Mouse (Mus musculus) urinary bladder, adult 18-20 months (tissue): ENCODE measurements around the gene Wt1.

Experiments used
- DNase-seq, 2 experiments: peaks; one replicate each; pipeline ENCODE4 v3.0.0; 2022; ENCODE audit warnings: low spot score in 2 of 2, mixed read lengths in 2 of 2

Gene Wt1

DNA sequence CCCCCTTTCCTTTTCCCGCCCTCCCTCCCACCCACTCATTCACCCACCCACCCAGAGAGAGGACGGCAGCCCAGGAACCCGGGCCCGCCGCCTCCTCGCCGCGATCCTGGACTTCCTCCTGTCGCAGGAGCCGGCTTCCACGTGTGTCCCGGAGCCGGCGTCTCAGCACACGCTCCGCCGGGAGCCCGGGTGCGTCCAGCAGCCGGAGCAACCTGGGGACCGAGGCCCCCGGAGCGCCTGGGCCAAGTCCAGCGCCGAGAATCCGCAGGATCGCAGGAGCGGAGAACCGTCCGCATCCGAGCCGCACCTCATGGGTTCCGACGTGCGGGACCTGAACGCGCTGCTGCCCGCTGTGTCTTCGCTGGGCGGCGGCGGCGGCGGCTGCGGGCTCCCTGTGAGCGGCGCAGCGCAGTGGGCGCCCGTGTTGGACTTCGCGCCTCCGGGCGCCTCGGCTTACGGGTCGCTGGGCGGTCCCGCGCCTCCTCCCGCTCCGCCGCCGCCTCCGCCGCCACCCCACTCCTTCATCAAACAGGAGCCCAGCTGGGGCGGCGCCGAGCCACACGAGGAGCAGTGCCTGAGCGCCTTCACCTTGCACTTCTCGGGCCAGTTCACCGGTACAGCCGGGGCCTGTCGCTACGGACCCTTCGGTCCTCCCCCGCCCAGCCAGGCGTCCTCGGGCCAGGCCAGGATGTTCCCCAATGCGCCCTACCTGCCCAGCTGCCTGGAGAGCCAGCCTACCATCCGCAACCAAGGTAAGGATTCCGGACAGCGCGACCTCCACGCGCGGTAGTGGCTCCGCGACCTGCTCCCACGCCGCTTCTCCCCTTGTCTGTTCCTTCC, 582 bp downstream of the Wt1 start:
- DNase-seq, result no peak

GRCm38 (mm10) chr2:105127531-105128480, 1.5 kb downstream of the Wt1 start:
- DNase-seq, result no peak

GRCm38 (mm10) chr2:105128564-105128963, 2.2 kb downstream of the Wt1 start:
- DNase-seq, result no peak

DNA sequence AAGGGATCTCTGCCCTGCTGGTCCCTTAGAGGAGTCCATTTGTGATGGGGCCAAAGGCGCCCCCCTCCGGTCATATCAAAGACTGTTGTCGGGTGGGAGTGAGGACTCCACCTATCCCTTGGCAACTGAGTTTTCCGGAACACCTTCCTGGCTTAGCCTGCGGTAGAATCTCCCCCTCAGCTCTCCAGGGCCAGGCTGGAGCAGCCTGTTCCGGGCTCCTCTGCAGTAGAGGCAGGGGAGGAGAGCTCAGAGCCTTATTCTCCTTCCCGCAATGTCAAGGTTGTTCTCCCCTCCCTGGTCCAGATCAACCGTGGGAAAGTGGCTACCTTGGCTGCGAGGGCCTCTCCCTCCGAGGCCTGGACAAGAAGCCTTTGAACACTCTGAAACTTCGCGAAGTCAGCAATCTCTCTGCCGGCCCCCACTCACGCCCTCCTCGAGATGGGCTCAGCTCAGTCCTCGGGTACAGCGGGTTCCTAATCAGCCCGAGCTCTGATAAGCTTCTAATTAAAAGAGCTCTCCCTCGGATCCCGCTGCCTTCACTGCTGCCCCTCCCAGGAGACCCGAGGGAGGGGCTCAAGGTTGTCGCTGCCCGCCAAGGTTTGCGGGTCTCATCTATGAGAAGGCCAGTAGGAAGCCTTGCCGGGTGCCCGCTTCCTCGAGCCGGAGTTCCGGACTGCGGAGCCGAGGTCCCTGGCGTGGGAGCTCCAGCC, 4.2 kb downstream of the Wt1 start:
- no peak for DNase-seq

GRCm38 (mm10) chr2:105131061-105131810, 4.9 kb downstream of the Wt1 start:
- DNase-seq, result no peak

DNA sequence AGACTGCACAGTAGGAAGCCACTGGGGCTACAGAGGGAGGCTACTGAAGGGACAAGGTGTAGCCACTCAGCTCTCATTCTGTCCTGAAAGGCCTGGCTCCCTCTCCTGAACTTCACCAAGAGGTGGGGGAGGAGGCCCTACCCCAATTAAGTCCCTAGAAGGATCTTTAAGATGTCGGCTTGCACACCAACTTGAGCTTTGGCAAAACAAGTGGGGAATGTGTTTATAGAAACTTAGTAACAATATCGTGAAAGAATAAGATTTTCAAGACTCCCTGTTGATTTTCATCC, 5.4 kb downstream of the Wt1 start:
- no peak for DNase-seq

DNA sequence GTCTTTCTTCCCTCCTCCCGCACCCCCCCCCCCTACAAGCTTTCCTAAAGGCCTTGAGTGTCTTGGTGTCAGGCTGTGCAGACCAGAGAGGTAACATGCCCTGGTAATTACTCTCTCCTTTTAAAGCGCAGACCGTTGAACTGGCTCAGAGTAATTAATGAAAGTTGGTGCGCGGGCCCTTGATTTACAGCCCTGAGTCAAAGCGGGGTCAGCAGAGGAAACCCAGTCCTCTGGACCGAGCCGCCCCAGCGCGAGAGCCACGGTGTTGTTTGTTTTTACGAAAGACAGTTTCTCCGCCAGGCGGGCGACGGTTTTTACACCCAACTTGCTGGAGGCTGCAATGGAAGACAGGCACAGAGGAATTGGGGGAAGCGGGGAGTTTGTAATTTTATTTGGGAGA, 6.0 kb downstream of the Wt1 start:
- no peak for DNase-seq

- DNase-seq, result no peak
Measured at GRCm38 (mm10) chr2:105132933-105133795, 6.8 kb downstream of the Wt1 start.

DNA sequence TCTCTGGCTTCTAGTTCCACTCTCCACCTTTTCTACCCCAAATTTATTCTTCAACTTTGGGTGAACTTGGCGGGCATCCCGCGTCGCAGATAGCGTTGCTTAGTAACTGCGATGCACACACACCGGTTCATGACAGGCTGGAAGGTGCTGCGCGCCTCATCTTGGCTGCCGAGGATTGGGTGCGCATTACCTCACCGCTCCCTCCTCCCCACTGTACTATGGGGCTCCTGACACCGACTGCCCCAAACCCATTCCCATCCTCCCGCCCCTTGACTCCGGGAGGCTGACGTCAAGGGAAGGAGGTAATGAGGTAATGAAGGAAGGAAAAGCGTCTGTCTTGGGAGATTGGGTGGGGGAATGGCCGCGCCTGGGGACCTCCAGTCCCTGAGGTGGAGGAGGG, 8.0 kb downstream of the Wt1 start:
- DNase-seq, result peak in 1 of 2 experiments; percentile 43

- DNase-seq, result no peak
Measured at GRCm38 (mm10) chr2:105139471-105139870, 13.1 kb downstream of the Wt1 start.

GRCm38 (mm10) chr2:105141371-105141770, 15.0 kb downstream of the Wt1 start:
- DNase-seq, result no peak

DNA sequence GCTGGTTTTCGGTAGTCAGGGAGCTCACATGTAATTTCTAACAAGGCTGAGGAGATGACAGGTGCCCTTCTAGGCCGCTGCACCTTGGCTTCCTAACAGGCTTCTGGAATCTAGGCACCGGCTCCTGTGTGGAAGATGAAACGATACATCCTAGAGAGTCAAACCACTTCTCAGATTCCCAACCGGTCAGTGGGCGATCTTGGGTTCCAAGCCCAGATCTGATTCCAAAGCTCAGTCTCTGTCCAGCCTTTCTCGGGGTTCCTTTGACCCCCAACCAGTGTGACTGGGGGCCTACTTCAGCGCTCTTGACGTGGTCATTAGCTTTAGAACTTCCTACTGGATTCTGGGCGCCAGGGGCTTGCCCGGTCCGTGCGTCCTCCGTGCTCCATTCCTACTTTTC, 17.4 kb downstream of the Wt1 start:
- DNase-seq, result no peak

DNA sequence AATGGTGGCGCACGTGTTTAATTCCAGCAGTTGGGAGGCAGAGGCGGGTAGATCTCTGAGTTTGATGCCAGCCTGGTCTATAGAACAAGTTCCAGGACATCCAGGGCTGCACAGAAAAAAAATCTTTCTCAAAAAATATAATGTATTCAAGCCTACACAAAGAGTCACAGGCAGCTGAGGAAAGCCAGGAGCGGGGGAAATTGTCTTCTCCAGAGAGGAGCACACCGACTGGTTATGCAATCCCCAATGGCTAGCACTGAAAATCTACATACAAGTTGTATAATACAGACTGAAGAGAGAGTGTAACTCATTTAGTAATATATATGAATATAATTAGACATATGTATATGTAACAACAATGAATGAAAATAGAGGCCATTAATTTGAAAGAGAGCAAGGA, 25.2 kb downstream of the Wt1 start:
- no peak for DNase-seq

DNA sequence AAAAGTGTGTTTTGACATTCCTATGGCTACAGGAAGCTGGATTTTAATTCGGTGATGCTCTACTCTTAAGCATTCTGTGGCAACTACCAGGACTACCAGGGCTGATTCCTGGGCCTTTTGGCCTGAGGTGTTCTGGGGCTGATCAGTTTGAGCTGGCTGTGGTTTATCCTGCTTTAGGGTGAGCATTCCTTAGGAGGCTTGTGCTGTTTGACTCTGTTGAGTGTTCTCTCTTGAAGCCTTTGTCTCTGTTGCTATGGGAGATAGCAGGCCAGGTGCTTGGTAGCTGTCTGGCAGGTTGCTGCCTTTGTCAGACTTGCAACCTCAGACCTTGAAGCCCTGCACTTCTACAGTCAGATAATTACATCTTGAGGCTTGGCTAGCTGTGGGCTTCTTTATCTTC, 26.7 kb downstream of the Wt1 start:
- DNase-seq, result no peak

DNA sequence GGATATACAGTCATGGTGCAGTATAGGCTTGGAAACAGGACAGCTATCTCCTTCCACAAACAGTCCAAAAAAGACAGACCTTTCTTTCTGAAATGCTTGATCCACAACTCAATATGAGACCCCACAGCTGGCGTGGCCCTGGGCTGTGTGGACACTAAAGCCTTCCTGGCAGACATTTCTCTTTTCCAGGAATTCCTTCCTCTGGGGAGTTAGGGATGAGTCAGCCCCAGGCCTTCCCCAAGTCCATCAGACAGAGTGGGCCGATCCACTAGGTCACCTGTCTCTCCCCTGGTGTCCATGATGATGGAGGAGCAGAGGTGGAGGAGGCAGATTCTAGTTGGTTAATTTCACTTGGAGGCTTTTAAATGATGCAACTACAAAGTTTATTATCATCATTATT, 34.6 kb downstream of the Wt1 start:
- DNase-seq, result no peak

- no peak for DNase-seq
Measured at GRCm38 (mm10) chr2:105162763-105163162, 36.4 kb downstream of the Wt1 start.

DNA sequence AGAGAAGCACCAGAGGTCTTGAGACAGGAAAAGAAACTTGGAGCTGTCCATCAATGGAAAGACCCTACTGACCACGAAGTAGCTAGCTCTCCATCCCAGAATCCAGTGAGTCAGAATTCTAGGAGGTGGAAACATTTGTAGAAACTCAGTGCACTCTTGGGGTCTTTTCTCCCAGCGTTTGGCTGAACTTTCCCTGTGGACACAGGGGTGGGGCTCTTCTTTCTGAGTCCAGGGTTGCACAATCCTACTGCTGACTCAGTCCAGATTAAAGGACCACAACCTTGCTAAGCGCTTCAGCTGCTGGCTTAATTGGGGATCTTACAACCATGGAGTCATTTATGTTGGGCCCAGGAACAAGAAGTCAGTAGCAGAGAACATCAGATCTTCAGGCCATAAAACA, 41.8 kb downstream of the Wt1 start:
- DNase-seq, result peak in 1 of 2 experiments; percentile 36

DNA sequence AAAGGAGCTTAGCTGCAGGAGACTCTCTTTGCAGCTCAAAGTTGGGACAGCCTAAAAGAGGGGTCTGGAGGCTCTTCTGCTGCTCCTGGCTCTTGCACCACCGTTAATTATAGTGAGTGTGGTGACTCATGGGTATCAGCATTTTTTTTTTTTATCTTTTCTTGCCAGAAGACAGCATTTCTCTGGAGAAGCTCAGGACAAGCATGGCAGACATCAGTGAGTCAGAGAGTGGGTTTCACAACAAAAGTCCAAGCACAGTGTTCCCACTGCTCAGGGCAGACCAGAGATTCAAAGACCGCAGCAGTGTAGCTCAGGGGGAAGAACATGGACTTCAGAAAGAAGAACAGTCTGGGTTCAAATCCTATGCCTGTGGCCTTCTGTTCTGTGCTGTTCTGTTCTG, 47.9 kb downstream of the Wt1 start:
- DNase-seq, result no peak

DNA sequence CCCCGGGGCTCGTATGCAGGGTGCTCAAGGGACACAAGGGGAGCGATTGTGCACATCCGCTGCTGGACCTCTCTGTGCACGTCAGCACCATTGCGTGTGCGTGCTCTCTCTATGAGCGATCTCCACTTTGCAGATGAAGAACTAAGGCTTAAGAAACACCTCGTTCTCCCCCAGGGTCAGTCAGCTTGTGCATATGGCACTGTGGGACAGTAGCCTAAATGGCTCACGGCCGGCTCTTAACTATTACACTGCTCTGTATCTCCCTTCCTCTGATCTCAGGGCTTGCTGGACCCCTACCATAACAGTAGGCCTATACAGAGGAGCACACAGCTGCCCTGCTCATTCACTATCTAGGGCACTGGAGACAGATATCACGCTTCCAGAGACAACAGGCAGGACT, 52.5 kb downstream of the Wt1 start:
- DNase-seq, result no peak

DNA sequence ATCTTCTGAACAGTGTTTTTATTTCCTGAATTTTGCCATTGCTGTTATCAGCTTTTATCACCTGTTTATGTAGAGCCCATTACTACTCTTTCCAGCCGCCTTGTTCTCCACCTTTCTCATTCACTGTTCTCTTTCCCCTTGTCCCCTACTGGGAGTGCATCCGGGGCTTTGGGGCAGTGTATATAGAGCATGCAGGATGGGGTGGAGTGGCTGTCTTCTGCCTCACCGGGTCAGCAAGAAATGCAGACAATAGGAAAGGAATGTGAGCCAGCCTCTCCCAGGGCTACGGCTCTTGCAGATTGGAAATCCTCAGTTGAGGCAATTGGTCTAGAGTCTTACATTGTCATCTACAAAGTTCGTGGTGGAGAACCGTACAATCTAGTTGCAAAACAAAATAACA, 56.2 kb downstream of the Wt1 start:
- no peak for DNase-seq

GRCm38 (mm10) chr2:105185140-105185539, 58.8 kb downstream of the Wt1 start:
- no peak for DNase-seq
